Mouse (Mus musculus): ENCODE measurements around the gene Syne2. TPM values are rescaled to one million over a fixed set of nuclear protein-coding genes. Genes with fewer than 3 reads are reported as not detected.

The Syne2 gene
- polyA plus RNA-seq, 1 experiment from 2014 or later, result 35.7 TPM

DNA sequence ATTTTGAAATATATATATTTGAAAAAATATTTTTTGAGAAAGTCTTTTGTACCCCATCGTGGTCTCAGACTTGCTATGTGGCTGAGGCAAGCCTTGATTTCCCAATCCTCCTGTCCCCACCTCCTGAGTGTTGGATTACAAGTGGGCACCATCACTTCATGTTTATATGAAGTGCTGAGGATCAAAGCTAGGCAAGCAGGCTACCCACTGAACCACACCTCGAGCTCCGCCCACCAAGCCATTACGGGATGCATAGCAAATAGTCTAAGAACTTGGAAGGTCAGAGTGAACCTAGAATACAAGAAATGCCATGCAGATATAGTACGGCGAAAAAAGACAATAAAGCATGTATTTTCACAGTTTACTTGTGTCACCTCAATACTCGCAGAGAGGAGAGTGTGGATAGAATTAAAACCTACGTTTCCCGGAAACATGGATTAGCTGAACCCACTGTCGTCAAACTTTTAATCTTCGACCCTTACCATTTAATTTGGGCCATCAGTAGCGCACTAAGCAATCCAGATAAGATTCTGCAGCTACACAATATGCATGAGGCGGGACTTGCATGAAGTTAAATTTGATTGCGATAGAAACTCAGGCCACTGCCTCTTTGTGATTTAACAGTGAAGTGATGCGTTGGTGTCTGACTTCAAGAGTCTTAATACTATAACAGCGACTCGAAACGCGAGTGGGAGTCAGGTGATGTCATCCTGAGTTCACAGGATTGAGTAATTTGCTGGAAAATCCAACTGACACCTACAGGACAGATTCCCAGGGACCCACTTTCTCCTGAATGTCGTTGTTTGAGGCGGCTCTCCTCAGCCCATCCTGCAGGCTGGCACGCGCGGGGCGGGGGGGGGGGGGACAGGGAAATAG is 715 bp upstream of the Syne2 start:
- Histone ChIP-seq H3K4me1 (replicated peaks) (peaks cover 12% of the 10 kb centered on the region), H3K9me3 (no peaks in the 10 kb centered on the region), H3K4me2 (replicated peaks) (peak overlapping the region; percentile 80), H3K9ac (peak overlapping the region; percentile 90; the same call in 1 of the 2 replicates), H3K27ac (no peak overlapping the region), H3K36me3 (no peaks in the 10 kb centered on the region), H3K4me3 (replicated peaks) (peak overlapping the region; percentile 95), H3K27me3 (replicated peaks) (no peaks in the 10 kb centered on the region)
- 10% methylated on average over 25 of the region's 25 CpGs for WGBS
- ATAC-seq, result no peak

DNA sequence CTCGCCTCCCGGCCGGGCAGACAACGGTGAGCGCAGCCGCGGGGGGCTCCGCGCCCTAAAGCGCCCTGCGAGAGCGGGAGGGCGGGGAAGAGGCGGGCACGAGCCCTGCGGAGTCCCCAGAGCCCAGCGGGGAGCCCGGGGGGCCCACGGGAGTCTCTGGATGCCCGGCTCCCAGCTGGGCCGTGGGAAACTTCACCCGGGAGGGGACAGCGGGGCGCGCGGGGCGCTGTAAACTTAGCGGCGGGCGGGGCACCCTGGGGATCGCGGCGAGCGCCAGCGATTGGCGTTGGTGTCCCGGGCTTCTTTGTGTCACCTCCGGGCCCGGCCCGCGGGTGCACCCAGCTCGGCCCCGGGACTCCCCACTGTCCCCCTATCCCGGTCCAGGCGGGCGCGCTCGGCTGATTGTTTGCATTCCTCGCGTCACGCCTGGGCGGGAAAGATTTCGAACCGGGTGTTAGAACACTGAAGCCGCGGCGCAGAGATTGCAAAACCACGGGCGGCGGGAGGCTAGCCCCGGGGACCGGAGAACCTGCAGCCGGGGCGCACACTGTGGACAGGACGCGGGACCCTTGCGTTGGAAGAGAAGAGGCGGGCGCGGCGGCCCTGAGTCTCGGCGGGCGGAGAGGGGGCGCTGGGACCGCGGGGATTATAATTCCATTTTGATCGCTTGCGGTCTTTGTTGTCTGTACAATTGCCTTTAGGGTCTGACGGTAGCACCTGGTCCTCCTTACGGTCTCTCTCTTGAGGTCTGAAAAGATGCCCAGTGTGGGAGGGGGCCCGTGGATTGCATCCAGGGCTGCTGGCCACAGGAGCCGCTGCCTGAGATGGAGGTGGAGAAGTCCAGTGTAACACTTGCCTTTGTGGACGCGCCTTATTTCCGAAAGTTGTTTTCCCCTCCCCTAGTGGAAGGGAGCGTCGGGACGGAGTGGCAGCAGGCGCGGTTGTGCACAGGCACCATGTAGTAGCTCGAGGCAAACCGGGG is 810 bp downstream of the Syne2 start:
- no peaks in the 10 kb centered on the region for H3K9me3 ChIP-seq
- WGBS, result under 1% methylated on average over 91 of the region's 93 CpGs
- peak overlapping the region; percentile 90 for H3K9ac ChIP-seq
- peak overlapping the region; percentile 80 for H3K4me2 ChIP-seq (replicated peaks)
- peaks cover 14% of the 10 kb centered on the region for H3K4me1 ChIP-seq (replicated peaks)
- ATAC-seq, result peak; percentile 88
- peak overlapping the region; percentile 95 for H3K4me3 ChIP-seq (replicated peaks)
- H3K27me3 ChIP-seq (replicated peaks), result no peaks in the 10 kb centered on the region
- H3K36me3 ChIP-seq, result no peaks in the 10 kb centered on the region
- peak overlapping the region; percentile 83 for H3K27ac ChIP-seq

DNA sequence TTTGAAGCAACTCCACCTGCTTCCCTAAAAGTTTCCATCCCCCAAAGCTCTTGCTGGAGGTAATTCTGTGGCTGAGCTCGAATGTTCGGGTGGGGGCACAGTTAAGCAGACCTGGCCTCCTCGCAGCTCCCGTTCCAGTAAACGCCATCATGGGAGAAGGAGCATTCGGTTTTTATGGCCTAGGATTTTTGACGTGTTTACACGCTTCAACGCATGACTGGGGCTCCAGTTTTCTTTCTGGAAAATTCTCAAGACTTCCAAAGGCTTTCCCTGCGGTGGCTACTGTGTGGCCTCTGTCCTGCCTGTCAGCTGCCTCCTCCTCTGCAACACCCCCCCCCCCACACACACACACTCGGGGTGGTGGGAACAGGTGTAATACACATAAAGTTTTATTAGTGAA is 1.5 kb downstream of the Syne2 start:
- WGBS, result 10% methylated on average over 11 of the region's 11 CpGs

DNA sequence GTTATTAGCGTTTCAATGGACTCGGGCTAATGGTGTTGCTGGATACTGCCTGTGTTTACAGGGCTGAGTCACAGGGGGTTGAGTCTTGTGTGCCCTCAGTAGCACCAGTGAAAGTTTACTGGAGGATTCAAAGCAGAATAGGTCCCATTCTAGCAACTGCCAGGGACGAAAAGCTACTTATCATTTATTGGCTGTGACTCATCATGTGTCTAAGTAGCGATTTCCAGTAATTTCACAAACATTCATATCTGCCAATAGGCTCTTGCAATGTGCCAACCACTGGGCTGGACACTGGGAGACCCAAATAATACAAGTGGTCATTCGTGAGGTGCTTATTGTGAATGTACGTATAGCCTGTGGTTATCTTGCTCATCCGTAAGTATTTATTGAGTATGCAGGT is 2.3 kb downstream of the Syne2 start:
- no peaks in the 10 kb centered on the region for H3K36me3 ChIP-seq
- WGBS, result 70% methylated on average over 7 of the region's 7 CpGs
- no peak overlapping the region for H3K4me3 ChIP-seq (replicated peaks)
- peaks cover 14% of the 10 kb centered on the region for H3K4me1 ChIP-seq (replicated peaks)
- H3K4me2 ChIP-seq (replicated peaks), result no peak overlapping the region
- no peaks in the 10 kb centered on the region for H3K9me3 ChIP-seq
- H3K9ac ChIP-seq, result no peak overlapping the region
- no peak overlapping the region for H3K27ac ChIP-seq
- H3K27me3 ChIP-seq (replicated peaks), result no peaks in the 10 kb centered on the region
- no peak for ATAC-seq

More for the DNA sequence above, 1.5 kb downstream of the Syne2 start:
- no peak for ATAC-seq
- Histone ChIP-seq H3K4me3 (replicated peaks) (peak overlapping the region; percentile 95), H3K36me3 (no peaks in the 10 kb centered on the region), H3K9me3 (no peaks in the 10 kb centered on the region), H3K4me2 (replicated peaks) (peak overlapping the region; percentile 80), H3K27me3 (replicated peaks) (no peaks in the 10 kb centered on the region), H3K9ac (peak overlapping the region; percentile 90; the same call in 1 of the 2 replicates), H3K27ac (no peak overlapping the region), H3K4me1 (replicated peaks) (peaks cover 14% of the 10 kb centered on the region)

DNA sequence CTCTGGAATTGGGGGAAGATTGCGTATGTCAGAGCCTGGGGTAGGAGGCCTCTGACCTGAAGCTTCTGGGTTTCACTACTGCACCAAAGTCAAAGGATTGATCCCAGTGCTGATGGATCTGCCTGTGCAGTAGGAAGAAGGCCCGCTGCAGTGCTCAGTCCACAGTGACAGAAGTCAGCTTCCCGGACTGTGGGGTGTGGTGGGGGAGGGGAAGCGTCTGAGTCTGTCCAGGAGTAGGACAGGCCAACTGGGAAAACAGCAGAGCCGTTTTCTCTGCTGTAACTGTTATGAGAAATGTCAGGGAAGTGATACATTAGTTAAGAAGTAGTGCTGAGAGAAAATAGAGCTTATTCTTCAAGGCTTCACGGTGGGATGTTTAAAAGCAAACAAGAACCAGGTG is 4.2 kb downstream of the Syne2 start:
- no peaks in the 10 kb centered on the region for H3K27me3 ChIP-seq (replicated peaks)
- WGBS, result 32% methylated on average over 6 of the region's 6 CpGs
- no peak overlapping the region for H3K27ac ChIP-seq
- no peaks in the 10 kb centered on the region for H3K36me3 ChIP-seq
- peaks cover 17% of the 10 kb centered on the region for H3K4me1 ChIP-seq (replicated peaks)
- ATAC-seq, result no peak
- H3K4me2 ChIP-seq (replicated peaks), result no peak overlapping the region
- no peak overlapping the region for H3K9ac ChIP-seq
- no peaks in the 10 kb centered on the region for H3K9me3 ChIP-seq
- H3K4me3 ChIP-seq (replicated peaks), result no peak overlapping the region

DNA sequence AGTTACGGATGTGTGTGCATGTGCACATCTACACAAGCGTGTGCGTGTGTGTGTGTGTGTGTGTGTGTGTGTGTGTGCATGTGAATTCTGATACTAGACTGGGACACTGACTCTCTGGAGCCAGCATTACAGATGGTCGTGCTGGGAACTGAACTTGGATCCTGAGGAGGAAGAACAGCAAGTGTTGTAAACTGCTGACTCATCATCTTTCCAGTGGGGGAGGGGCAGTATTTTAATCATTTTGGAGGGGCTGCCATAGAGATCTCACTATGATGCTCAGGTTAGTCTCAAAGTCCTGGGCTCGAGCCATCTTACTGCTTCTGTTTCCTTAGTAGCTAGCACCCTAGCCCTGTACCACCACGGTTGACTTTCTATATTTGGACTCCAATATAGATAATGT is 5.5 kb downstream of the Syne2 start:
- ATAC-seq, result no peak
- no peak overlapping the region for H3K4me3 ChIP-seq (replicated peaks)
- H3K9ac ChIP-seq, result no peak overlapping the region
- no peaks in the 10 kb centered on the region for H3K9me3 ChIP-seq
- H3K27me3 ChIP-seq (replicated peaks), result no peaks in the 10 kb centered on the region
- H3K4me2 ChIP-seq (replicated peaks), result no peak overlapping the region
- H3K27ac ChIP-seq, result no peak overlapping the region
- no peaks in the 10 kb centered on the region for H3K36me3 ChIP-seq
- 87% methylated on average over 6 of the region's 6 CpGs for WGBS
- H3K4me1 ChIP-seq (replicated peaks), result peaks cover 13% of the 10 kb centered on the region

DNA sequence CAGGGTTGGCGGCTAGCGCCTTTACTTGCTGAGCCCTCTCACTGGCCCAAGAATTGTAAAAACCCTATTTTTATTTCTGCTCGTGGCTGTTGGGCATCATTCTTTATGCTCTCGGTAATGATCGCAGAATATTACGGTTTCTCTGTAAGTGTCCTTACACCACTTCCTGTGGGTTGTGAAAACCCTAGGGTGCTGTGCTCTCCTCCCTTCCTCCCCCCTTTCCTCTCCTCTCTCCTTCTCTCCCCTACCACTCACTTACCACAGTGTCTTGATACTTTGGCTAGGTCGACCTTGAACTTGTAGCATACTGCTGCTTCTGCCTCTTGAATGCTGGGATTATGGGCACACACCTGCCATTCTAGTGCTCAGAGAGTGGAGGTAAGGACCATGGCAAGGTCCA is 7.5 kb downstream of the Syne2 start:
- Histone ChIP-seq H3K4me2 (replicated peaks) (no peak overlapping the region), H3K9ac (no peak overlapping the region), H3K9me3 (no peaks in the 10 kb centered on the region), H3K4me1 (replicated peaks) (peaks cover 8% of the 10 kb centered on the region; the same call in 1 of the 2 replicates), H3K27me3 (replicated peaks) (no peaks in the 10 kb centered on the region), H3K27ac (no peak overlapping the region), H3K36me3 (no peaks in the 10 kb centered on the region), H3K4me3 (replicated peaks) (no peak overlapping the region)
- ATAC-seq, result no peak
- WGBS, result 89% methylated on average over 7 of the region's 7 CpGs

DNA sequence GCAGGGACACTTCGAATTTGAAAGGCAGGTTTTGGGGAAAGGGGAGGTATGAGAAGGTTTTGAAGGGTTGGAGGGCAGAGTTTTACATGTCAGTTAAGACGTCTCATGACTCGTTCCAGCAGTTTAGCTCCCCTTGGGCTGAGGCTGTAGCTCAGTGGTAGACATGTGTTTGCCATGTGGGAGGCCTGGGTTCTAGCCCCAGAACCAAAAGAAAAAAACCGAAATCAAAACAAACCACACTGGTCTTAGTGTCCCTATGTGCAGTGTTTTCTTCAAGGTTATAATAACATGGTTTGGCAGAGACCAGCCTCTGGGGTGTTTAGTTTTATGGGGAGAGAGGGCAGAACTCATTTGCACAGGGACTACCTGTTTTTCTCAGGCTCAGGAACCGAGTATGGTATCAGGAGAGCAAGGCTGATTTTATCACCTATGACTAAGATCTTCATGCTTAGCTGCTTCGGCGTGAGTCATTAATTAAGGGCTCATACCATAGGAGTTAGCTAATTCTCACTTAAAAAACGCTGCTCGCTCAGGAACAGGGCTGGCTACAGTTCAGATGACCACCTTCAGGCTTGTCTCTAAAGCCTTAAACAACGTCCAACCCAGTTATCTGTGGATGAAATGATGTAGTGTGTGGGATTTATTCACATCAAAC is 8.9 kb downstream of the Syne2 start:
- H3K27ac ChIP-seq, result no peak overlapping the region
- no peaks in the 10 kb centered on the region for H3K36me3 ChIP-seq
- WGBS, result 49% methylated on average over 10 of the region's 10 CpGs
- no peak overlapping the region for H3K4me2 ChIP-seq (replicated peaks)
- H3K27me3 ChIP-seq (replicated peaks), result no peaks in the 10 kb centered on the region
- H3K4me1 ChIP-seq (replicated peaks), result peaks cover 8% of the 10 kb centered on the region; the same call in 1 of the 2 replicates
- ATAC-seq, result peak; percentile 39; the same call in 1 of the 2 replicates
- H3K9me3 ChIP-seq, result no peaks in the 10 kb centered on the region
- H3K4me3 ChIP-seq (replicated peaks), result no peak overlapping the region
- no peak overlapping the region for H3K9ac ChIP-seq

DNA sequence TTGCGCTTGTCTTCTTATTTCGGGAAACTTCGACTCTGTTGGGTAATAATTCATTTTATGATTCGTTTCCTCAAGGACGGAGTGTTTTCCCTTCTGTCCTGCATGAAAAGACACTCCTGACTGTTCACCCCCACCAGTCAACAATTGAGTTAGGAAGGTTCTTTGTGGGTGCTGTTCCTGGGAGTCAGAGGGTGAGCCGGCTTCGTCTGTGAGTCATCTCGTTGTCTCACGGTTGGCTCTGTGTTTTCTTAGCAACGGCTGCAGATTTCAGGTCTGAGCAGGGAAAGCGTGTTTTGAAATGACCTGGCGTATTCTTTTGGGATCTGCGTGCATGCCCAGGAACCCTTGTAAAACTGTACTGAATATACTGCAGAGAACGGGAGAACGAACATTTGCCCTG is 9.8 kb downstream of the Syne2 start:
- Histone ChIP-seq H3K9me3 (no peaks in the 10 kb centered on the region), H3K36me3 (no peaks in the 10 kb centered on the region), H3K9ac (no peak overlapping the region), H3K4me3 (replicated peaks) (no peak overlapping the region), H3K27ac (no peak overlapping the region), H3K27me3 (replicated peaks) (no peaks in the 10 kb centered on the region), H3K4me1 (replicated peaks) (peaks cover 3% of the 10 kb centered on the region; the same call in 1 of the 2 replicates), H3K4me2 (replicated peaks) (0 out of 2 replicates have a peak overlapping the region, but pooled peaks have one; percentile 9)
- WGBS, result 53% methylated on average over 15 of the region's 15 CpGs
- no peak for ATAC-seq

DNA sequence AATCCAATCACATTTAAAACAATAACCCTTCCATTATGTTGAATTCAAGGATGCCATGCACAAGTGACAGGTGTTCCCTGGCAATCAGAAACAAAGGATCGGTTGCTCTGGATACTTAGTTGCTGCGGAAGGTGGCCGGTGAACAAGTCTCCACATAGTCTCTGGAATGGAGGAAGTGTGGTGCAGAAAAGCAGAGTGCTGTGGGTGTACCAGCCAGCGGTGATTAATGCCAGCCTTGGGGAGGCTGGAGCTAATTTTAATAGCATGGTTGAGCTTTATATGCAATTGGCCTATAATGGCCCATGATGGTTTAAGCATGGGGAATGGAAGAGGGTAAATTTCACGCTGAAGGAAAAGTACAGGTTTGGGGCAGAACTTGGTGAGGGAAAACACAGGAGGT is 11.7 kb downstream of the Syne2 start:
- H3K4me1 ChIP-seq (replicated peaks), result peaks cover 12% of the 10 kb centered on the region; the same call in 1 of the 2 replicates
- WGBS, result 87% methylated on average over 5 of the region's 5 CpGs
- no peaks in the 10 kb centered on the region for H3K9me3 ChIP-seq
- ATAC-seq, result no peak
- H3K36me3 ChIP-seq, result no peaks in the 10 kb centered on the region
- H3K4me3 ChIP-seq (replicated peaks), result no peak overlapping the region
- H3K9ac ChIP-seq, result no peak overlapping the region
- H3K27ac ChIP-seq, result no peak overlapping the region
- no peaks in the 10 kb centered on the region for H3K27me3 ChIP-seq (replicated peaks)
- H3K4me2 ChIP-seq (replicated peaks), result no peak overlapping the region

DNA sequence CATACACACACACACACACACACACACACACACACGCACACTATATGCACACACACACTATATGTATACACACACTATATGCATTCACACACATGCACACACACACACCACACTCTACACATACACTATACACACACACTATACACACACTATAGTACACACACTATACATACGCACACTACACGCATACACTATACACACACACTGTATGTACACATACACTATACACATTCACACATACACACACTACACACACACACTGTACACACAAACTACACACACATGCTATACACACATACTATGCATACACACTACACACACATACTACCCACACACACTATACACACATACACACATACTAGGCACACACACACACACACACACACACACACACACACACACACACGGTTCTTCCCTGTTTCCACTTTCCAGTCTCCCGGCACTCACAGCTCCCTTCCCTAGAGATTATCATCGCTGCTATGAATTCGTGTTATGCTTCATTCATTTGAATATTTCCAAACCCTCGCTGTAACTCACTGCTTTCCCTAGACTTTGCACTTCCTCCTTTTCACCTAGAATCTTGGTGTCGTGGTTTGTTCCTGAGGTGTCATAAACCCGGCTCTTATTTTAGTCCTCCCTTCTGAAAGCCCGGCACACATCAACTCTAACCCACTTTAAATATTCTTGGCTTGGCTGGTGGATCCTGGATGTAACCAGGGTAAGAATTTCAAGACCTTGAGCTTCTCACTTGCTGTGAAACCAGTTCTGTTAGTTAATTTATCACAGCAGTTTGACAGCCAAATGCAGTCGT is 15.4 kb downstream of the Syne2 start:
- Histone ChIP-seq H3K4me3 (replicated peaks) (no peak overlapping the region), H3K9me3 (no peaks in the 10 kb centered on the region), H3K27me3 (replicated peaks) (no peaks in the 10 kb centered on the region), H3K4me2 (replicated peaks) (peak overlapping the region; percentile 24), H3K36me3 (no peaks in the 10 kb centered on the region), H3K4me1 (replicated peaks) (peaks cover 17% of the 10 kb centered on the region; the same call in 1 of the 2 replicates), H3K9ac (no peak overlapping the region), H3K27ac (peak overlapping the region; percentile 6; the same call in 1 of the 2 replicates)
- peak; percentile 72 for ATAC-seq
- WGBS, result 45% methylated on average over 12 of the region's 12 CpGs
